ENCODE assay signal across 11 mouse cellular contexts in genomic region chr13:14177989-14178388, GRCm38 (mm10).
DNase-seq lines count a peak whose midpoint lies in the region; ATAC-seq and TF ChIP-seq lines count a peak whose summit lies in the region.
"Had no signal": no experiment of that assay in that cellular context is flagged by ENCODE, and none has a peak within 500 bp of the region (broad histone marks: within the 10 kb centered on the region; RNA-seq: fewer than 3 reads in every experiment).

No protein-coding gene starts in this region.

- peak; percentile 49; the same call in 1 of the 2 replicates for ATAC-seq in kidney, embryonic 14.5 days (ENCODE audit: low FRiP score, low TSS enrichment)
- ATAC-seq in inflammation-experienced regulatory T-cells, adult 6 months = peak; percentile 48

- H3K27ac ChIP-seq in kidney, embryonic 14.5 days (ENCODE audit: low read depth, low read length) = no peak overlapping the region
- no peak overlapping the region for H3K27ac ChIP-seq in CH12.LX (ENCODE audit: insufficient read depth, low read depth)
- H3K27ac ChIP-seq: limb, embryonic 12.5 days had no signal

- in situ Hi-C loops in CH12.LX (cut with MboI; ENCODE audit: low pct_ligation_motif_present, low pct_unique_long_range_greater_than_20kb, low sequenced_read_pairs) = no loop called here

- peaks cover 3% of the 10 kb centered on the region; the same call in 1 of the 2 replicates for H3K36me3 ChIP-seq in kidney, embryonic 14.5 days (ENCODE audit: control insufficient read depth, insufficient read depth, low read length)
- peaks cover 0 to 31% of the 10 kb centered on the region in 2 experiments for H3K36me3 ChIP-seq in CH12.LX (replicated peaks in 1 of 2; ENCODE audit: control insufficient read depth in 1 of 2, insufficient read depth in 1 of 2, low read length in 1 of 2)

- H3K27me3 ChIP-seq in kidney, embryonic 14.5 days (ENCODE audit: control insufficient read depth, insufficient read depth, low read length) = no peaks in the 10 kb centered on the region
- H3K27me3 ChIP-seq in CH12.LX (replicated peaks) = no peaks in the 10 kb centered on the region
- H3K27me3 ChIP-seq: limb, embryonic 12.5 days had no signal

- H3K79me2 ChIP-seq in CH12.LX (replicated peaks; ENCODE audit: control insufficient read depth, extremely low read depth, insufficient read depth, poor library complexity, severe bottlenecking) = no peaks in the 10 kb centered on the region

- TF ChIP-seq POLR2A in CH12.LX (IDR thresholded peaks at IDR 0.05; ENCODE audit: low read depth, low read length) = no peak

- H3K4me3 ChIP-seq in kidney, embryonic 14.5 days (ENCODE audit: low read length) = no peak overlapping the region
- H3K4me3 ChIP-seq in CH12.LX (replicated peaks in 1 of 3; ENCODE audit: low read depth in 2 of 3, low read length in 2 of 3, poor library complexity in 1 of 3) = no peak overlapping the region
- H3K4me3 ChIP-seq: erythroblast, embryonic 14.5 days; limb, embryonic 12.5 days had no signal

- peak; percentile 42 for TF ChIP-seq RAD21 in CH12.LX (IDR thresholded peaks at IDR 0.05; ENCODE audit: low read depth, low read length)

- dilution Hi-C loops in CH12.LX (cut with MboI; ENCODE audit: extremely low pct_ligation_motif_present, extremely low pct_unique_long_range_greater_than_20kb, low sequenced_read_pairs) = no loop called here

- peak; percentile 9 for DNase-seq in embryo, embryonic 10.5 days (ENCODE audit: low spot score)
- DNase-seq in embryo, embryonic 10 days (ENCODE audit: low spot score) = no peak
- DNase-seq in kidney, postnatal 25 days = no peak
- DNase-seq in CH12.LX (ENCODE audit: extremely low read depth) = peak; percentile 20
- no peak for DNase-seq in right cerebral cortex, postnatal 25 days
- no peak for DNase-seq in T-cell, adult 2 months (ENCODE audit: low spot score)
- DNase-seq: heart, postnatal 4 days had no signal

- H3K4me2 ChIP-seq in kidney, embryonic 14.5 days (replicated peaks; ENCODE audit: low read depth, low read length) = no peak overlapping the region
- H3K4me2 ChIP-seq in CH12.LX (ENCODE audit: insufficient read depth, low read depth, poor library complexity, severe bottlenecking) = no peak overlapping the region
- H3K4me2 ChIP-seq: limb, embryonic 12.5 days had no signal

- H3K4me1 ChIP-seq in kidney, embryonic 14.5 days (ENCODE audit: control insufficient read depth, insufficient read depth, low read length) = no peaks in the 10 kb centered on the region
- no peaks in the 10 kb centered on the region for H3K4me1 ChIP-seq in CH12.LX (ENCODE audit: control insufficient read depth in 1 of 2, insufficient read depth in 2 of 2)
- H3K4me1 ChIP-seq: limb, embryonic 12.5 days had no signal

- H3K9me3 ChIP-seq in kidney, embryonic 14.5 days (ENCODE audit: control insufficient read depth, low read length) = no peaks in the 10 kb centered on the region
- no peaks in the 10 kb centered on the region for H3K9me3 ChIP-seq in CH12.LX (replicated peaks; ENCODE audit: low read length)
- H3K9me3 ChIP-seq: limb, embryonic 12.5 days had no signal

- TF ChIP-seq EP300 in CH12.LX (IDR thresholded peaks at IDR 0.05; ENCODE audit: low read length) = no peak

- no peak overlapping the region for H3K9ac ChIP-seq in kidney, embryonic 14.5 days (ENCODE audit: low read depth, low read length)
- no peak overlapping the region for H3K9ac ChIP-seq in CH12.LX (ENCODE audit: insufficient read depth, low read depth)
- H3K9ac ChIP-seq: limb, embryonic 12.5 days had no signal

- 95% methylated on average over 1 of the region's 1 CpGs for WGBS in kidney, embryonic 14.5 days

- peak in 1 of 2 experiments; percentile 48; a peak in 2 of 4 replicates for TF ChIP-seq CTCF in CH12.LX (conservative IDR thresholded peaks at IDR 0.05 in 1 of 2, IDR thresholded peaks at IDR 0.05 in 1 of 2; ENCODE audit: low read depth in 2 of 2, low read length in 2 of 2)

TF ChIP-seq in CH12.LX, 34 proteins besides CTCF, POLR2A, EP300 and RAD21:
- TF ChIP-seq KAT2A (IDR thresholded peaks at IDR 0.05; ENCODE audit: insufficient replicate concordance, low read length) (no peak), SMC3 (IDR thresholded peaks at IDR 0.05; ENCODE audit: low read depth, low read length) (peak; percentile 41)

Comparison
In these comparisons a context has a peak if more than half of its experiments do, and no peak if none do; other contexts are left out.
1. DNase-seq: peak in embryo, embryonic 10.5 days (single experiment) and CH12.LX (single experiment); none in embryo, embryonic 10 days (single experiment), kidney, postnatal 25 days (0 of 2), right cerebral cortex, postnatal 25 days (single experiment) and T-cell, adult 2 months (single experiment).